Mouse (Mus musculus) lung, embryonic 14.5 days (tissue): ENCODE results near the gene Slc6a6. TPM values are rescaled to one million over a fixed set of nuclear protein-coding genes. Genes with fewer than 3 reads are reported as not detected.

Source experiments
- ATAC-seq: fragments of 200-750 bp; cut with Nextera tagmentation; 2 replicates; pipeline ENCODE4 v1.8.0; 2017; ENCODE audit warnings: mild to moderate bottlenecking, moderate TSS enrichment, moderate library complexity; ENCODE audit not compliant: insufficient read depth
- DNase-seq: peaks from one replicate; pipeline ENCODE4 v3.0.0-alpha.2; 2015
- H3K27ac ChIP-seq: fragments of 300-500 bp; sonication (generic); 2 replicates; pipeline ENCODE4 v1.5.1; 2014; ENCODE audit warnings: low read depth, mild to moderate bottlenecking, moderate library complexity
- H3K27me3 ChIP-seq: fragments of 300-500 bp; sonication (generic); 2 replicates; pipeline ENCODE4 v1.6.1; 2014; ENCODE audit warnings: low read length, control low read depth; ENCODE audit not compliant: insufficient read depth
- H3K36me3 ChIP-seq: fragments of 300-500 bp; sonication (generic); 2 replicates; pipeline ENCODE4 v1.6.1; 2014; ENCODE audit warnings: control low read depth; ENCODE audit not compliant: insufficient read depth
- H3K4me1 ChIP-seq: fragments of 300-500 bp; sonication (generic); 2 replicates; pipeline ENCODE4 v1.6.1; 2014; ENCODE audit warnings: antibody characterized with exemption, control low read depth; ENCODE audit not compliant: insufficient read depth
- H3K4me2 ChIP-seq: fragments of 300-500 bp; sonication (generic); 2 replicates; pipeline ENCODE4 v1.6.1; 2014; ENCODE audit warnings: mild to moderate bottlenecking
- H3K4me3 ChIP-seq: fragments of 300-500 bp; sonication (generic); 2 replicates; pipeline ENCODE4 v1.5.1; 2014; ENCODE audit warnings: low read depth, low read length
- H3K9ac ChIP-seq: fragments of 300-500 bp; sonication (generic); 2 replicates; pipeline ENCODE4 v1.6.1; 2014
- H3K9me3 ChIP-seq: fragments of 300-500 bp; sonication (generic); 2 replicates; pipeline ENCODE4 v1.6.1; 2016; ENCODE audit warnings: low read depth, low read length, control low read depth
- CTCF ChIP-seq: IDR thresholded peaks from 2 replicates; pipeline ENCODE4 v1.5.1; 2016; ENCODE audit warnings: antibody characterized with exemption, low read depth
- WGBS: fragments of 180-500 bp; shearing (Covaris S2); extraction: QIAGEN DNeasy Blood & Tissue Kit; methylation state at CpG from one replicate; pipeline ENCODE4 v1.1.7; 2014; 5-methylcytosine and 5-hydroxymethylcytosine counted together
- polyA plus RNA-seq: library from polyadenylated mRNA; unstranded; fragments of >200 nt; fragmentation: Nextera tagmentation; extraction: Ambion mirVana; gene quantifications from 2 replicates; pipeline ENCODE4 v1.2.1, GENCODE M21; 2014

The Slc6a6 gene
- polyA plus RNA-seq, 1 experiment from 2014 or later = 47.6 TPM

DNA sequence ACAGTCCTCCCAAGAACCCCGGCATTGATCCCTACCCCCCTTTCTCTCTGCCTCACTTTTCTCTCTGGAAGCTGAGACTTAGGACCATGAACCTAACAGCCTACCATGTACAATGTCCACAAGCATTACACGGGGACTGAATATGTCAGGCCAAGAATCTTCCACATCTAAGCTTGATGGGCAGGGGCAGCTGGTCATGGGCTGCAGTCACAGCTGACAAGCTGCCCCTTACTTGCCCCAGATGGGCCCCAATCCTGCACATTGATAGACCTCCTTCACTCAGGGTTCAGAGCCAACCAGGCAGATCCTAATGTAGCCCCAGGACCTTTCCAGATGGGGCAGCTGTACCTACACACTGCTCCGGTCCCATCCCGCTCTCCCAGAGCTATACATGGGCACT is 112.9 kb downstream of the Slc6a6 start:
- Histone ChIP-seq H3K36me3 (no peaks in the 10 kb centered on the region), H3K4me3 (no peak overlapping the region)
- 88% methylated on average over 4 of the region's 4 CpGs for WGBS

GRCm38 (mm10) chr6:91798496-91798895 is 114.6 kb downstream of the Slc6a6 start:
- H3K4me2 ChIP-seq = no peak overlapping the region
- DNase-seq (no peak), ATAC-seq (no peak)
- no peak overlapping the region for H3K4me3 ChIP-seq
- no peaks in the 10 kb centered on the region for H3K27me3 ChIP-seq
- no peak for TF ChIP-seq CTCF
- WGBS = 47% methylated on average over 12 of the region's 12 CpGs
- no peaks in the 10 kb centered on the region for H3K36me3 ChIP-seq
- H3K9ac ChIP-seq = no peak overlapping the region
- no peaks in the 10 kb centered on the region for H3K9me3 ChIP-seq
- no peaks in the 10 kb centered on the region for H3K4me1 ChIP-seq
- no peak overlapping the region for H3K27ac ChIP-seq

More for the DNA sequence above, 112.9 kb downstream of the Slc6a6 start:
- Histone ChIP-seq H3K4me1 (no peaks in the 10 kb centered on the region), H3K9ac (no peak overlapping the region), H3K9me3 (no peaks in the 10 kb centered on the region), H3K27ac (no peak overlapping the region), H3K4me2 (no peak overlapping the region), H3K27me3 (no peaks in the 10 kb centered on the region)
- ATAC-seq = no peak
- no peak for TF ChIP-seq CTCF
- DNase-seq = no peak

DNA sequence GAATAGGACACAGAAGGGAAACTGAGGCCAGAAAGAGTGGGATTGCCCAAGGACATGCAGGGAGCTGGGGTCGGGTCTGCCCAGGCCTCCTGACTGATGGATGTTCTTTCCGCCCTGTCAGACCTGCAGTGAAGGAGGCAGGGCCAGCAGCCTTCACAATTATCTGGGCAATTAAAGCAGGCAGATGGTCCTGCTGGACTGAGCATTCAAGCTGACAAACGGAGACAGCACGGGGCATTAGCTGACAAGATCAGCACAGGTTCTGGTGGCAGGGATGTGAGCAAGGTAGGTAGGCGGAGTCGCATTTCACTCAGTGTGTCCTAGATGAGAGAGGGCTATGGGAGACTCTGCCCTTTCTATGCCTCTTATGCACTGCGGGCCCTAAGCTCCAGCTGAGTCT is 120.3 kb downstream of the Slc6a6 start:
- Histone ChIP-seq H3K9me3 (no peaks in the 10 kb centered on the region), H3K9ac (no peak overlapping the region), H3K27ac (no peak overlapping the region), H3K27me3 (peaks cover 25% of the 10 kb centered on the region), H3K4me1 (no peaks in the 10 kb centered on the region), H3K4me2 (no peak overlapping the region), H3K4me3 (no peak overlapping the region), H3K36me3 (no peaks in the 10 kb centered on the region)
- no peak for DNase-seq
- no peak for TF ChIP-seq CTCF
- 40% methylated on average over 7 of the region's 7 CpGs for WGBS
- no peak for ATAC-seq

DNA sequence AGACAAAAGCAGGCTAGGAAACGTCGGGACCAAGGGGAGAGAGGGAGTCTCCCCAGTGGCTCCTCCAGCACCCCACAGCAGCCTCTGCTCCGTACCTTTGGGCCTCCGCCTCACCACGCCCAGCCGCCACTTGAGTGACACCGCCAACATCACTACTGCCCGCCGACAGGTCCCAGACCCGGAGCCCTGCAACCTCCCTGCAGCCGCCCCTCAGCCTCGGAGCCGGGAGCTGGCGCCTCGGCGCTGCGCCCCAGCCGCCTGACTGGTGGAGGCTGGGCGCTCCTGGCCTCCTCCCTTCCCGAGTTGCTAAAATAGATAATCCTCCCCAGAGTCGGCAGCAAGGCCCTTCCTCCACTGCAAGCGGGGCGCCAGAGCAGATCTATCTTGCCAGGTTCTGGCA is 123.3 kb downstream of the Slc6a6 start:
- Histone ChIP-seq H3K27me3 (peaks cover 25% of the 10 kb centered on the region), H3K4me3 (peak overlapping the region; percentile 20), H3K36me3 (no peaks in the 10 kb centered on the region), H3K27ac (no peak overlapping the region), H3K4me1 (no peaks in the 10 kb centered on the region), H3K9me3 (no peaks in the 10 kb centered on the region), H3K4me2 (peak overlapping the region; percentile 48), H3K9ac (0 out of 2 replicates have a peak overlapping the region, but pooled peaks have one; percentile 17)
- no peak for TF ChIP-seq CTCF
- ATAC-seq (peak; percentile 49; the same call in 1 of the 2 replicates), DNase-seq (peak; percentile 29)
- WGBS = 4% methylated on average over 23 of the region's 23 CpGs

GRCm38 (mm10) chr6:91808022-91808421 is 124.2 kb downstream of the Slc6a6 start:
- H3K9ac ChIP-seq = no peak overlapping the region
- no peak for TF ChIP-seq CTCF
- H3K27me3 ChIP-seq = peaks cover 25% of the 10 kb centered on the region
- no peak for DNase-seq
- 37% methylated on average over 6 of the region's 6 CpGs for WGBS
- no peak overlapping the region for H3K4me2 ChIP-seq
- no peak overlapping the region for H3K4me3 ChIP-seq
- ATAC-seq = no peak
- no peak overlapping the region for H3K27ac ChIP-seq
- H3K9me3 ChIP-seq = no peaks in the 10 kb centered on the region
- no peaks in the 10 kb centered on the region for H3K36me3 ChIP-seq
- no peaks in the 10 kb centered on the region for H3K4me1 ChIP-seq

Other genes with a start within 250 kb of the Slc6a6 start
- 28.7 and 32.0 TPM in 2 replicates for gene Chchd4, start 210.5 kb upstream of the Slc6a6 start, polyA plus RNA-seq
- gene Tmem43, start 210.3 kb upstream of the Slc6a6 start, polyA plus RNA-seq = 57.6 and 57.9 TPM in 2 replicates
- gene Xpc, start 168.2 kb upstream of the Slc6a6 start, polyA plus RNA-seq = 15.4 and 17.9 TPM in 2 replicates
- 325 TPM in 2 replicates for gene Lsm3, start 168.1 kb upstream of the Slc6a6 start, polyA plus RNA-seq
- 0.14 and 0.37 TPM in 2 replicates for gene Grip2, start 143.2 kb downstream of the Slc6a6 start, polyA plus RNA-seq
- gene Ccdc174, start 194.0 kb downstream of the Slc6a6 start, polyA plus RNA-seq = 31.7 and 37.2 TPM in 2 replicates
- 0.16 and 0.79 TPM in 2 replicates for gene 4930590J08Rik, start 218.8 kb downstream of the Slc6a6 start, polyA plus RNA-seq